Mouse (Mus musculus) heart, adult 2 months (tissue): ENCODE measurements around the gene Trpc6.

ENCODE experiments used
- CTCF ChIP-seq: fragments of 200-600 bp; IDR thresholded peaks from 2 replicates; pipeline ENCODE4 v1.8.1; 2022; ENCODE audit warnings: antibody characterized with exemption, mild to moderate bottlenecking, moderate library complexity
- EP300 ChIP-seq: fragments of 200-500 bp; IDR thresholded peaks from 2 replicates; pipeline ENCODE4 v1.6.1; 2011; ENCODE audit warnings: low read depth, low read length, control low read depth; ENCODE audit not compliant: insufficient read depth
- POLR2A ChIP-seq: fragments of 200-500 bp; IDR thresholded peaks from 2 replicates; pipeline ENCODE4 v1.6.1; 2011; ENCODE audit warnings: mild to moderate bottlenecking, low read depth, low read length, control low read depth; ENCODE audit not compliant: insufficient read depth

GRCm38 (mm10) chr9:8729056-8729455, 185.1 kb downstream of the Trpc6 start:
- TF ChIP-seq EP300 (no peak), CTCF (no peak), POLR2A (no peak)
